Mouse (Mus musculus) hindbrain, embryonic 13.5 days (tissue): ENCODE results near the gene Rfx8. TPM values are rescaled to one million over a fixed set of nuclear protein-coding genes. Genes with fewer than 3 reads are reported as not detected.

Source experiments
- ATAC-seq: fragments of 200-750 bp; cut with Nextera tagmentation; 2 replicates; pipeline ENCODE4 v1.8.0; 2017; ENCODE audit warnings: moderate TSS enrichment; ENCODE audit not compliant: low FRiP score
- H3K27ac ChIP-seq: fragments of 300-500 bp; sonication (generic); 2 replicates; pipeline ENCODE4 v1.5.1; 2015; ENCODE audit warnings: inconsistent platforms, mild to moderate bottlenecking, moderate library complexity
- H3K27me3 ChIP-seq: fragments of 300-500 bp; sonication (generic); 2 replicates; pipeline ENCODE4 v1.6.1; 2015; ENCODE audit warnings: mild to moderate bottlenecking, inconsistent platforms
- H3K36me3 ChIP-seq: fragments of 300-500 bp; sonication (generic); 2 replicates; pipeline ENCODE4 v1.6.1; 2015; ENCODE audit warnings: mild to moderate bottlenecking, inconsistent platforms
- H3K4me1 ChIP-seq: fragments of 300-500 bp; sonication (generic); replicated peaks from 2 replicates; pipeline ENCODE4 v1.6.1; 2015; ENCODE audit warnings: inconsistent platforms
- H3K4me2 ChIP-seq: fragments of 300-500 bp; sonication (generic); 2 replicates; pipeline ENCODE4 v1.6.1; 2015; ENCODE audit warnings: inconsistent platforms, mild to moderate bottlenecking, moderate library complexity
- H3K4me3 ChIP-seq: fragments of 300-500 bp; sonication (generic); 2 replicates; pipeline ENCODE4 v1.5.1; 2015; ENCODE audit warnings: mild to moderate bottlenecking, inconsistent platforms
- H3K9ac ChIP-seq: fragments of 300-500 bp; sonication (generic); 2 replicates; pipeline ENCODE4 v1.6.1; 2015; ENCODE audit warnings: mild to moderate bottlenecking, inconsistent platforms
- H3K9me3 ChIP-seq: fragments of 300-500 bp; sonication (generic); 2 replicates; pipeline ENCODE4 v1.6.1; 2016; ENCODE audit warnings: inconsistent platforms
- WGBS: fragments of 180-500 bp; shearing (Covaris S2); methylation state at CpG from one replicate; pipeline ENCODE4 v1.1.7; 2015; 5-methylcytosine and 5-hydroxymethylcytosine counted together
- polyA plus RNA-seq: library from polyadenylated mRNA; unstranded; fragments of >200 nt; fragmentation: Nextera tagmentation; extraction: Ambion mirVana; gene quantifications from 2 replicates; pipeline ENCODE4 v1.2.1, GENCODE M21; 2015

The Rfx8 gene
- polyA plus RNA-seq, 1 experiment from 2014 or later: 0.26 TPM

- Histone ChIP-seq H3K9ac (no peak overlapping the region), H3K4me3 (no peak overlapping the region), H3K36me3 (no peaks in the 10 kb centered on the region), H3K27ac (no peak overlapping the region), H3K4me2 (no peak overlapping the region), H3K27me3 (no peaks in the 10 kb centered on the region), H3K9me3 (no peaks in the 10 kb centered on the region), H3K4me1 (no peaks in the 10 kb centered on the region)
- no peak for ATAC-seq
- 89% methylated on average over 9 of the region's 9 CpGs for WGBS
Measured at GRCm38 (mm10) chr1:39628606-39629005, 92.2 kb downstream of the Rfx8 start.

GRCm38 (mm10) chr1:39625491-39625890 lies 95.3 kb downstream of the Rfx8 start:
- Histone ChIP-seq H3K36me3 (0 out of 2 replicates have a peak, but pooled peaks cover 2% of the 10 kb centered on the region), H3K9ac (no peak overlapping the region), H3K4me2 (no peak overlapping the region), H3K27me3 (no peaks in the 10 kb centered on the region), H3K4me1 (no peaks in the 10 kb centered on the region), H3K27ac (no peak overlapping the region), H3K4me3 (no peak overlapping the region), H3K9me3 (no peaks in the 10 kb centered on the region; the same call in 1 of the 2 replicates)
- 72% methylated on average over 3 of the region's 3 CpGs for WGBS
- no peak for ATAC-seq

- Histone ChIP-seq H3K4me1 (no peaks in the 10 kb centered on the region), H3K36me3 (0 out of 2 replicates have a peak, but pooled peaks cover 2% of the 10 kb centered on the region), H3K9ac (no peak overlapping the region), H3K4me3 (no peak overlapping the region), H3K27ac (no peak overlapping the region), H3K27me3 (no peaks in the 10 kb centered on the region), H3K4me2 (no peak overlapping the region), H3K9me3 (no peaks in the 10 kb centered on the region; the same call in 1 of the 2 replicates)
- WGBS: 46% methylated on average over 1 of the region's 1 CpGs
- ATAC-seq: no peak
Measured at GRCm38 (mm10) chr1:39623729-39624128, 97.1 kb downstream of the Rfx8 start.

GRCm38 (mm10) chr1:39623106-39623505 lies 97.7 kb downstream of the Rfx8 start:
- ATAC-seq: no peak
- 91% methylated on average over 5 of the region's 5 CpGs for WGBS
- Histone ChIP-seq H3K4me3 (no peak overlapping the region), H3K36me3 (0 out of 2 replicates have a peak, but pooled peaks cover 2% of the 10 kb centered on the region), H3K4me1 (0 out of 2 replicates have a peak, but pooled peaks cover 2% of the 10 kb centered on the region), H3K27me3 (no peaks in the 10 kb centered on the region), H3K4me2 (no peak overlapping the region), H3K27ac (no peak overlapping the region), H3K9me3 (no peaks in the 10 kb centered on the region; the same call in 1 of the 2 replicates), H3K9ac (no peak overlapping the region)

GRCm38 (mm10) chr1:39618524-39618923 lies 102.3 kb downstream of the Rfx8 start:
- H3K27me3 ChIP-seq: no peaks in the 10 kb centered on the region
- no peak overlapping the region for H3K27ac ChIP-seq
- 0 out of 2 replicates have a peak, but pooled peaks cover 2% of the 10 kb centered on the region for H3K36me3 ChIP-seq
- no peak overlapping the region for H3K4me3 ChIP-seq
- ATAC-seq: no peak
- H3K4me2 ChIP-seq: no peak overlapping the region
- H3K9me3 ChIP-seq: no peaks in the 10 kb centered on the region; the same call in 1 of the 2 replicates
- no peak overlapping the region for H3K9ac ChIP-seq
- 33% methylated on average over 8 of the region's 8 CpGs for WGBS
- 0 out of 2 replicates have a peak, but pooled peaks cover 2% of the 10 kb centered on the region for H3K4me1 ChIP-seq

- no peak for ATAC-seq
- Histone ChIP-seq H3K9me3 (no peaks in the 10 kb centered on the region), H3K27ac (no peak overlapping the region), H3K36me3 (no peaks in the 10 kb centered on the region), H3K4me1 (0 out of 2 replicates have a peak, but pooled peaks cover 2% of the 10 kb centered on the region), H3K9ac (no peak overlapping the region), H3K4me3 (no peak overlapping the region), H3K27me3 (no peaks in the 10 kb centered on the region), H3K4me2 (no peak overlapping the region)
- 78% methylated on average over 6 of the region's 6 CpGs for WGBS
Measured at GRCm38 (mm10) chr1:39615526-39615925, 105.3 kb downstream of the Rfx8 start.

Other genes with a start within 250 kb of the Rfx8 start
- 8.2 and 8.5 TPM in 2 replicates for gene Tbc1d8, start 242.2 kb downstream of the Rfx8 start, polyA plus RNA-seq
- gene Cnot11, start 186.0 kb downstream of the Rfx8 start, polyA plus RNA-seq: 13.8 and 15.7 TPM in 2 replicates
- gene Rnf149, start 143.6 kb downstream of the Rfx8 start, polyA plus RNA-seq: 27.7 and 28.5 TPM in 2 replicates
- 4.6 and 4.8 TPM in 2 replicates for gene Creg2, start 69.5 kb downstream of the Rfx8 start, polyA plus RNA-seq
- gene Gm3646, start 84.3 kb upstream of the Rfx8 start, polyA plus RNA-seq: not detected in 2 replicates
- gene Map4k4, start 179.9 kb upstream of the Rfx8 start, polyA plus RNA-seq: 47.3 and 52.6 TPM in 2 replicates